Comparison of ENCODE assay signal across 9 mouse cellular contexts in the genomic region with DNA sequence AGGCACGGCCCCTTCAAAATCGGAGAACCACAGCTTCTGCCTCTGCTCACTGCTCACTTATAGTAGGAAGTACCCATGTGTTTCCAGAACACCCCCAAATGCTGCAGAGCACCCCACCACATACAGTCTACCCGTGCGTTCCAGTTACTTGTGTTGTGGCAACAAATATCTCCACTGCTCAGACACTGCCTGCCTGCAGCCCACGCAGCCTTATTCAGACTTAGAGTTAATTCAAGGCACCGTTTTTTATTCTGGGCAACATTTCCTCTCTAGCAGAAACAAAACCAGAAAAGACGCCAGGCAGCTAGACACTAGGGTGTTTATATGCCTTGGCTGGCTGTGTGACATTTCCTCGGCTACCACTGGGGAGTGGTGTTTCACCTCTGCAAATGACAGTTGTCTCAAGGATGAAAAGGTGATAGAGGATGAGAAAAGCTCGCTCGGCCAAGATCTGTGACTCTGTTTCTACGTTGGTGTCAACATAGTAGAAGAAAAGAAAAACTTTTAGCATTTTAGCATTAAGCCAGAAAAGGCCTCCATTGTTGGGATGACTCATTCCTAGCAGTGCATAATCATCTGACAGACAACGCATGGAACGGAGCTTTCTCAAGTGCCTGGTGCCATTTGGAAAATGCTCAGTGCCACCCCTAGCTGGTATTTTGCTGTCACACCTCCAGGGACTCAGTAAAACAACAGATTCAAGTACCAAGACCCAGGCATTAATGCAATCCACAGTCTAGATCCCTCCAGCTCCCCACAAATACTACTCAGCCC.
DNase-seq lines count a peak whose midpoint lies in the region; ATAC-seq and TF ChIP-seq lines count a peak whose summit lies in the region.
"Had no signal": no experiment of that assay in that cellular context is flagged by ENCODE, and none has a peak within 500 bp of the region (broad histone marks: within the 10 kb centered on the region; RNA-seq: fewer than 3 reads in every experiment).

No protein-coding gene starts in this region.

- TF ChIP-seq EP300 in liver, postnatal 0 days (IDR thresholded peaks at IDR 0.05; ENCODE audit: low read depth), result no peak

- no peak for ATAC-seq in heart, embryonic 12.5 days (ENCODE audit: insufficient number of reproducible peaks, low FRiP score)
- peak; percentile 37; the same call in 1 of the 2 replicates for ATAC-seq in midbrain, embryonic 16.5 days
- no peak for ATAC-seq in liver, postnatal 0 days

- no peaks in the 10 kb centered on the region for H3K27me3 ChIP-seq in heart, embryonic 12.5 days (replicated peaks)
- H3K27me3 ChIP-seq in midbrain, embryonic 16.5 days (ENCODE audit: control insufficient read depth, insufficient read depth, low read depth, low read length), result no peaks in the 10 kb centered on the region; the same call in 1 of the 2 replicates
- peaks cover 4% of the 10 kb centered on the region; the same call in 1 of the 2 replicates for H3K27me3 ChIP-seq in midbrain, embryonic 10.5 days (ENCODE audit: low read depth, poor library complexity, severe bottlenecking)
- no peaks in the 10 kb centered on the region for H3K27me3 ChIP-seq in liver, postnatal 0 days (ENCODE audit: insufficient read depth, low read length)
- H3K27me3 ChIP-seq: liver, embryonic 13.5 days had no signal

- no peak overlapping the region for H3K27ac ChIP-seq in heart, embryonic 12.5 days (ENCODE audit: poor library complexity, severe bottlenecking)
- peak overlapping the region; percentile 10; the same call in 1 of the 2 replicates for H3K27ac ChIP-seq in midbrain, embryonic 16.5 days (ENCODE audit: low read length)
- no peak overlapping the region for H3K27ac ChIP-seq in midbrain, embryonic 10.5 days (replicated peaks)
- no peak overlapping the region for H3K27ac ChIP-seq in layer of hippocampus, adult 2 months
- no peak overlapping the region for H3K27ac ChIP-seq in liver, postnatal 0 days (ENCODE audit: low read depth)
- H3K27ac ChIP-seq: liver, embryonic 13.5 days had no signal

- 70% methylated on average over 13 of the region's 13 CpGs for WGBS in heart, embryonic 12.5 days
- 69% methylated on average over 13 of the region's 13 CpGs for WGBS in midbrain, embryonic 16.5 days
- 85% methylated on average over 13 of the region's 13 CpGs for WGBS in midbrain, embryonic 10.5 days
- 60% methylated on average over 13 of the region's 13 CpGs for WGBS in liver, postnatal 0 days (ENCODE audit: insufficient replicate concordance)

- H3K36me3 ChIP-seq in heart, embryonic 12.5 days, result peaks cover 10% of the 10 kb centered on the region
- H3K36me3 ChIP-seq in midbrain, embryonic 16.5 days (ENCODE audit: control insufficient read depth, insufficient read depth, low read length), result no peaks in the 10 kb centered on the region
- no peaks in the 10 kb centered on the region for H3K36me3 ChIP-seq in midbrain, embryonic 10.5 days
- no peaks in the 10 kb centered on the region for H3K36me3 ChIP-seq in liver, postnatal 0 days (replicated peaks; ENCODE audit: insufficient read depth, low read length)
- H3K36me3 ChIP-seq: liver, embryonic 13.5 days had no signal

- H3K9ac ChIP-seq in heart, embryonic 12.5 days, result 0 out of 2 replicates have a peak overlapping the region, but pooled peaks have one; percentile 16
- no peak overlapping the region for H3K9ac ChIP-seq in midbrain, embryonic 16.5 days (ENCODE audit: low read depth, low read length)
- no peak overlapping the region for H3K9ac ChIP-seq in liver, postnatal 0 days (replicated peaks)
- H3K9ac ChIP-seq: liver, embryonic 13.5 days had no signal

- H3K4me2 ChIP-seq in heart, embryonic 12.5 days, result 0 out of 2 replicates have a peak overlapping the region, but pooled peaks have one; percentile 1
- H3K4me2 ChIP-seq in midbrain, embryonic 16.5 days (ENCODE audit: low read length), result no peak overlapping the region
- no peak overlapping the region for H3K4me2 ChIP-seq in liver, postnatal 0 days (ENCODE audit: low read depth, low read length)
- H3K4me2 ChIP-seq: liver, embryonic 13.5 days had no signal

- TF ChIP-seq CTCF in layer of hippocampus, adult 2 months (conservative IDR thresholded peaks at IDR 0.05), result peak; percentile 58
- no peak for TF ChIP-seq CTCF in liver, postnatal 0 days (IDR thresholded peaks at IDR 0.05; ENCODE audit: low read depth)

- peaks cover 28% of the 10 kb centered on the region for H3K4me1 ChIP-seq in heart, embryonic 12.5 days (replicated peaks)
- no peaks in the 10 kb centered on the region for H3K4me1 ChIP-seq in midbrain, embryonic 16.5 days (ENCODE audit: control insufficient read depth, insufficient read depth, low read length)
- peaks cover 20% of the 10 kb centered on the region for H3K4me1 ChIP-seq in midbrain, embryonic 10.5 days
- H3K4me1 ChIP-seq in liver, postnatal 0 days (ENCODE audit: insufficient read depth), result no peaks in the 10 kb centered on the region
- H3K4me1 ChIP-seq: liver, embryonic 13.5 days had no signal

- no peak for DNase-seq in heart, postnatal 25 days (ENCODE audit: low spot score)
- no peak for DNase-seq in midbrain, embryonic 10.5 days (ENCODE audit: low spot score)
- DNase-seq in layer of hippocampus, adult 2 months (ENCODE audit: low spot score in 2 of 2), result no peak
- DNase-seq in telencephalon, adult 2 months (ENCODE audit: low read depth, low spot score), result peak; percentile 83
- no peak for DNase-seq in natural killer cell, adult 2 months (ENCODE audit: low spot score in 2 of 2)
- no peak for DNase-seq in liver, postnatal 0 days
- DNase-seq: liver, embryonic 13.5 days had no signal

- no peaks in the 10 kb centered on the region for H3K9me3 ChIP-seq in heart, embryonic 12.5 days (replicated peaks)
- no peaks in the 10 kb centered on the region for H3K9me3 ChIP-seq in midbrain, embryonic 16.5 days (replicated peaks; ENCODE audit: control insufficient read depth, low read length, poor library complexity, severe bottlenecking)
- no peaks in the 10 kb centered on the region for H3K9me3 ChIP-seq in midbrain, embryonic 10.5 days (replicated peaks)
- H3K9me3 ChIP-seq in liver, postnatal 0 days (ENCODE audit: low read length), result no peaks in the 10 kb centered on the region
- H3K9me3 ChIP-seq: liver, embryonic 13.5 days had no signal

- no peak overlapping the region for H3K4me3 ChIP-seq in heart, embryonic 12.5 days
- no peak overlapping the region for H3K4me3 ChIP-seq in midbrain, embryonic 16.5 days (ENCODE audit: low read depth, low read length)
- H3K4me3 ChIP-seq in midbrain, embryonic 10.5 days, result no peak overlapping the region
- peak overlapping the region; percentile 18; the same call in 1 of the 2 replicates for H3K4me3 ChIP-seq in layer of hippocampus, adult 2 months
- no peak overlapping the region for H3K4me3 ChIP-seq in liver, postnatal 0 days (ENCODE audit: low read depth, low read length)
- H3K4me3 ChIP-seq: liver, embryonic 13.5 days had no signal

- intact Hi-C loops in heart, postnatal 25 days (cut with DNase I), result no loop called here
